Mouse (Mus musculus): ENCODE results near the gene Klhl32.
"Not testable (repeated sequence)": the region's sequence is repeated elsewhere in the genome, so short reads cannot be mapped to it uniquely, and the experiment has no call there.

Klhl32 gene

GRCm38 (mm10) chr4:24793726-24794345 is 57.1 kb downstream of the Klhl32 start:
- DNase-seq, result no peak

DNA sequence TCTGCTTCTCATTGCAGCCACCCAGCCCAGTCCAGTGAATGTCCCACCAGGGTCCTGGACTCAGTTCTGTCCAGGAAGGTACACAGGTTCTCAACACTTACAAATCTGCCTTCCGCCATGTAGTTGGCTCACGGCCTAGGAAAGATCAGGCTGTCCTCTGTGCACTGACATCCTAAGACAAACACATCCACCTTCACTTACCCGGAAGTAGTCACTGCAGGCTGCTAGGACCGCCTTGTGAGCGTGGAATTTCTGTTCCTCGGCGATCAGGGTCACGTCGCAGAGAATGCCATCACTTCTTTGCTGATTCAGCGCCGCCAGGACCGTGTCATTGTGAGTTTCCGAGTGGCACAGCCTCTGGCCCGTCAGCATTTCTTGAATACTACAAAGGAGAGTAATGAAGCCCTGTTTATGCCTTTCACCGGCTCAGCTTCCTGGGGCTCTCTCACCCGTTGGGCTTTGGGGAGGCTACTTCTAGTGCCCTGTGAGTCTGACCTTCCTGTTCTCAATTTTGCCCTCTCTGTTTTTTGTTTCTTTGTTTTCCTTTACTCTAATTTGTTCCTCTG is 58.4 kb downstream of the Klhl32 start:
- DNase-seq, result no peak

GRCm38 (mm10) chr4:24789331-24789730 is 61.6 kb downstream of the Klhl32 start:
- DNase-seq, result no peak

GRCm38 (mm10) chr4:24785757-24786532 is 65.0 kb downstream of the Klhl32 start:
- DNase-seq, result no peak

DNA sequence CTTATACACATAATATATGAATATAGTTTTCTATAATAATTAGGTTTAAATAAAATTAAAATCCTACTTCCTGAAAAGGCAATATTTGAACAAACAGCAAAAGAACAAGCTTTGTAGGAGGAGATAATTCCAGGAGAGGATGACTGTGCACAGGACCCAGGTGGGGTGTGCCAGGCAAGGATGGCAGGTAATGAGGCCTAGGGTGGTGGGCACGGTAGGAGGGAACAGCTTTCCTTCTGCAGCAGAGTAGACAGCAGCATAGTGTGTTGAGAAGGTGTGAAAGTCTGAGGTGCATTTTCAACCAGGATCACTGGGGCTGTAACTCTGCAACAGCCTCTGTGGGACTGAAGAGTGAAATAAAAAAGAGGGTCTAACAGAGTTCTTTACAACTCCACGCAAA is 85.0 kb downstream of the Klhl32 start:
- no peak for DNase-seq

DNA sequence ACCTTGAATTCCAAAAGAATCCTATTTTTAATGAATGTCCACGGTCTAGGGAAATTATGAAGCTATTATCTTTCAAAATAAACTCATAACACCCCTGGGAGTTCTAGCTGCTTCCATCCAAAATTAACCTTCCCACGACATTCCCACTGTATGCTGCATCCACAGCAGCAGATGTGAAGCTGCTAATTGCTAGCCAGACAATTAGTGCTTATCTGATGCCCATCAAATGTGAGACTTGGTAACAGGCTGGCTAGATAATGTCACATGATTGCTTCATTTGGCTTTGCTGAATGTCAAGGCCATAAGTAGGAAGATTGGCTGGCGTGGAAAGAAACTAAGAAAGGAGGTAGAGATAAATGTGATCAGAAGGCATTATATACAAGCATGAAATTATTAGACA is 85.5 kb downstream of the Klhl32 start:
- DNase-seq, result no peak

DNA sequence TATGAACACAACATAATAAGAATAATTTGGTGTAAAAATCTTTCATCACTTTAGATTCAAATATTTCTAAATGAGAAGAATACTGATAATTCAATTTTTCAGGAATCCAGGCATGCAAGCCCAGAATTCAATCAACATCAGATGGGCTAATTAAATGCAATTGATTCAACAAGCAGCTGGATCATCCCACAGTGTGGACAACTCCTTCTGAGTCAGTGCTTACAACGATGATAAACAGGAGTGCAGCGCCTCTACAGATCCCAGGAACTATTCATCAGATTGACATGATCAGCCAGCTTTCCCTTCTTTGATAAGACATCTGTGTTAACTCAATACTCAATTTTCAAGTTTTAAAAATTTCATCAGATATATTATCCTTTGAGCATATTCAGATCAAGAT is 86.4 kb downstream of the Klhl32 start:
- DNase-seq, result no peak

DNA sequence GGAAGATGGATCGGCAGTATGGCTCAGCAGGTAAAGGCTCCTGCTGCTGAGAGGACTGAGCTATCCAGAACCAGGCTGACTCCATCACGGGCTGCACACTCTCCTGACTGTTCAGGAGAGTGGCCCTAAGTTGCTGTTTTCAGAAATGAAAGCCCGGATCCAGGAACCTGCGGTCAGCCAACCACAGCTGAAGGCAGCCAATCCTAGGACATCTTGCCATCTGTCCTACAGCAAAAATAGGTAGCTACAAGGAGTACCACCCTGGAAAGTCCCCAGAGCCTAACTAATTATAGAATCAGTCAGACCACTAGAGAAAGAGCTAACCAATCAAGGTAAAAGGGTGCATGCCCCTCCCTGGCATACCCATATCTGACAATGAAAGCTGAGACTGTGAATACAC is 87.5 kb downstream of the Klhl32 start:
- no peak for DNase-seq

DNA sequence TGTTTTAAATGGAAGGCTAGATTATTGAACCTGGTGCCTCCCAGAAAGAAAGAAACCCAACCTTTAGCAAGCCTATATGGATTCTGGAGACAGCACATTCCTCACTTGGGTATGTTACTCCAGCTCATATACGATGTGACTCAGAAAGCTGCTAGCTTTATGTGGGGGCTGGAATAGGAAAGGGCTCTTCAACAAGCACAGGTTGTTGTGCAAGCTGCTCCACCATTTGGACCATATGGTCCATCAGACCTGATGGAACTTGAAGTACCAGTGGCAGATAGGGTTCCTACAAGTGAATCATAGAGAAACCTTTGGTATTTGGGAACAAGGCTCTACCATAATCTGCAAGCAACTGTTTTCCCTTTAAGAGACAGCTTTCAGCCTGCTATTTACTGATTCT is 92.0 kb downstream of the Klhl32 start:
- no peak for DNase-seq

GRCm38 (mm10) chr4:24752517-24753208 is 98.3 kb downstream of the Klhl32 start:
- DNase-seq, result no peak

GRCm38 (mm10) chr4:24737080-24737479 is 113.8 kb downstream of the Klhl32 start:
- no peak for DNase-seq

DNA sequence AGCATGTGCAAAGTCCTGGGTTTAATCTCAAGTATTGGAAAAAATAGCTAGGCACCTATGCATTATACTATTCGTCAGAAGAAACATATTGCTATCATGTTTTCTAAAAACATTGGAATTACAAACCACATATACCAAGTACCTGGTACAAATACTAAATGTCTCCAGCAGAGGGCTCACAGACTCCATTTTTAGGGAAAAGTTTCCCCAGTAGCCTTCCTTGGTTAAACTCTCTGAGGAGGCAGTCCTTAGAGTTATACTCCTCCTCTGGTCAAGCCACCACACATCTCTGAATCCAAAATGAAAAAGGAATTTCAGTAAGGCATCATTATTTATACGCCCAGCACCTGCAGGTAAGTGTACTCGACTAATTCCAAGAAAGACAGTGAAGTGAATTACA is 130.1 kb downstream of the Klhl32 start:
- peak; percentile 58 to 77 for DNase-seq

DNA sequence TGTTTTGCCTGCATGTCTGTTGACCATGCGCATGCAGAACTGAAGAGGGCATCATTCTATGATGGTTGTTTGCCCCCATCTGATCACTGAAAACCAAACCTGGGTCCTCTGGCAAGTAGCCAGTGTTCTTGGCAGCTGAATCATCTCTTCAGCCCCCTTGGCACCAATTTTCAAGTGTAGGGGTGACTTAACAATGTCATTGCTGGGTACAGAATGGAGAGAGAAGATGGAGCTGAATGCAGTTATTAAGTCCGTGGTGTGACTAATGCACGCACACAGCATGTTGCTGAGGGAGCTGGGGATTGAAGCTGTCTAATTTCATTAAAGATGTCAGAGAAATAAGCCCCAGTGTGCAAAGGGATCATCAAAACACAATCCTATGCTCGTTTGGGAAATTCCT is 135.4 kb downstream of the Klhl32 start:
- DNase-seq, result no peak

DNA sequence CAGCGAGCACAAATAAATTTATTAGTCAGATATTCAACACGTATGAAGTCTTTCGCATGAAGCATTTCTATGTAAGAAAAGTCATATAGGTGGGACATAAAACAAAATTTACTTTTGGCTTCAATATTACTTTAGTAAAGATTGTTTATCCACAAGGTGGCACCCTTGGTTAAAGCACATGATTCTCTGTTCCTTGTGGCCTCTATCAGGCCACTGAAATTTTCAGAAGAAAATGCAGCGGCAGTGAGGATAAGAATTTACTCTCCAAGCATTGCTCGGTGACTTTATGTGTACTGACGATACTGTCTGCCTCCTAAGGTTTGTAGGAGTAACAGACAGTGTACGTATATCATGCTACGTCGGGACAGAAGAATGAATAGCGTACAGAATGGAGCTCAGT is 136.6 kb downstream of the Klhl32 start:
- no peak for DNase-seq

DNA sequence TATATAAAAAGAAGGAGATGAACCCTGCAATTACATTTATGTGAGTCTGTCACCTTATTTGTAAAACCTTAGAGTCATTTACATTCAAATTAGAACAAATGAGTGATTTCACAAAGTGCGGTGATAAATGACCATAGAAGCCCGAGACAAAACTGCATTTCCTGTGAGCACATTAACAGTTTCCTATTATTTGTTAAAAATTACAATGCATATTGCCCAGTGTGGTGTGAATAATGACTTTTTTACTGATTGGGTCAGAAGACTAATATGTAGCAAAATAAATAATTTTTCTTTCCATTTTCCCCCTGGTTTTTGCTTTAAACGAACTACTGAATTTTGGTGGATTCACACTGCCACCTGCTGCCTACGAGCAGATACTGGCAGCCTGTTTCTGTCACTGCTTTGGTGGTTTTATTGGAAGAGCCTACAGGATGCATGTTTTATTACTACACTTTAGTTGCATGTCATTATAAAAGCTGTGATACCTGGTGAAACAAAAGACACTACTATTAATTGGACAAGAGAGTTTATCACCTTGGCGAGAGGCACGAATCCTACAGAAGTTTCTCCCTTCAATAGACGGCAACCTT is 152.3 kb downstream of the Klhl32 start:
- DNase-seq, result no peak

GRCm38 (mm10) chr4:24680080-24680479 is 170.8 kb downstream of the Klhl32 start:
- DNase-seq, result no peak

DNA sequence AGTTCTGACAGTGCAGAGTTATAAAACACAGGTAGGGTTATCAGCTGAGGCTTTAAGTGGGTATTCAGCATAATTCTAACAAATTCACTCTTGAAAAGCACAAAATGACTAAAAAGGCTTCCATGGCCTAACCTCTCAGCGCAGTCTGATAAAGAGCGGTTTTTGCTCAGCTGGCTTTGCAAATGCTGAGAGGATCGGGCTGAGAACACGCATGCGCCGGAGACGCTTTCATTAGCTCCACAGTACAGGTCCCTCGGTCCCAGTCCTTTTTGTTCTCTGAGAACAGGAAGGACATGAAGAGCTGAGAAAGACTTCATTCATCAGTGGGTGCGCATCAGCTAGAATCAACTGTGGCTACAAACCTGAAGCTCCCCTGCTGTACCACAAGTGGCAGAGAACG is 180.9 kb downstream of the Klhl32 start:
- no peak for DNase-seq

DNA sequence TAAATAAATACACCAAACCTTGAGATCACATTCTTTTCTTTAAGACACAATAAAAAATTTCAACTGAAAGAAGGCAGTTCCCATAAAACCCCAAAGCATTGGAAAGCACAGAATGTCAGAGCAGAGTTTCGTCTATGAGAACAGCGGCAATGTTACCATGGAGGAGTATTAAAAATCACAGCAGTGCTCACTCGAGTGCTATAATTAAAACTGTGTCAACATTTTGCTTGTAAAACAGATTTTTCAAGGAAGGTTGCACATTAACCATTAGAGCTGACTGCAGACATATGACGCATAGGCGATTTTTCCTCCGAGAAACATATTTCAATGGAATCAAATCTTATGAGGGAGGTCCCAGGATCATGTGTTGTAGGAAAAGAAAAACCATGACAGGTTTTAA is 191.7 kb downstream of the Klhl32 start:
- DNase-seq, result no peak

DNA sequence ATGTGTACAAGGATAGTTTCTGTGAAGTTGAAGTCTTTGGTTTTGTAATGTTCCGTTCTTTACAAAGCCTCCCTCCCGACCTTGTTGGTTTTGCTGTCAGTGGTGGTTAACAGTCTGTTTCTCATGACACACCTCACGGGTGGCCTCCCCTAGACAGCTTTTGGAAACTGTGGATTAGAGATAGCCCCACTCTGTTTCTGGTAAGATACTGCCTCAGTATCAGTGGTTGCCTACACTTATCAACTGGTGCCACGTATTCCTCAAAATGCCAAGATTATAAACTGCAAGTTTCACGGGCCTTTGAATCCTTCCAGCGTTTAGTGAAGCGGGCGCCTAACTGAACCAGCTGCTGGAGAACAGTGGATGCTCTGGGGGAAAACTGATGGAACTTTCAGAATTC is 206.2 kb downstream of the Klhl32 start:
- DNase-seq, result not testable (repeated sequence)

- DNase-seq, result no peak
Measured at GRCm38 (mm10) chr4:24642306-24642705, 208.6 kb downstream of the Klhl32 start.

DNA sequence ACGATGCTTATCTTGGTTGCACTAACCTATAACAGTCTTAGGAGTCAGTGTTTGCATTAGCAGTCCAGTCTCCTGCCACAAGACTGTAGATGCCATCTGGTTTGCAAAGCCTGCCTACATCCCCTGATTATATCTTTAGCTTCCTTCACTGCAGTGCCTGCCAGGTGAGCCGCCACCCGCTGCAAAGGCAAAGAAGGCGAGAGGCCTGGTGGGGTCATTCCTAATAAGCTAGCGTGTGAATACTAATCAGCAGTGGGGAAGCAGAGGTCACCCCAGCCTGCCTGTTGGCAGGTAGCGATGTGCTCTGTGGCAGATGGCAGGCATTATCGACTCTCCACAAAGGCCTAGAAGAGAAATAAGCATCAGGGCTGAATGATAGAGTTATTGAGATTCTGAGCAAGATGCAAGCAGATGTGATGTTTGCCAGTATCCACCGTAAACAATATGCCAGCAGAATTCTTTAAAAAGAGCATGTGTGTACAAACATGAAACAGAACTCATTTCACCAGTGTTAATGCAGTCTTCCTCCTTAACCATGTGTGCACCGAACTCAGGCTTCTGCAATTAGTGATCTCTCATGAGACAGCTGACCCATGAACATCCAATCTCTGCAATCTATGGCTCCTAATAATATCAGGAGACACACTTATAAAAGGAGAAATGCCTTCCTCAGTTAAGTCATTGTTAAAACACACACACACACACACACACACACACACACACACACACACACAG is 219.6 kb downstream of the Klhl32 start:
- DNase-seq, result no peak

- no peak for DNase-seq
Measured at GRCm38 (mm10) chr4:24630430-24630829, 220.5 kb downstream of the Klhl32 start.

DNA sequence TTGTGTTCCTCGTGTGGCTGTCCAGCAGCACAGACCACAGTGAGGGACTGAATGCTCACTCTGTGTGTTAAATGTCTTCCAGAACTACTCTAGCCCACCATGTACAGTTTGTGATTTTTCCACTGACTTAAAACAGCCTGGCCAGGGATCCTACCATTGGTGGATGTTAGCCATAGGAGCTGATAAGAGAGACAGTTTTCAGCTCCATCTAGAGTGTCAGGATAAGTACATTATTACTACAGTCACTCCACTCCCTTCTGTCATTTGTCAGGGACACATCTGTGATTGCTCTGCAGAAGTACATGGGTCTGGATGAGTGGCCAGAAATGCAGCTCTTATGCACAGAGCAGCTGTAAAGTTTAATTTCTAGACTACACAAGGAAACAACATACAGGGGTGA is 223.1 kb downstream of the Klhl32 start:
- DNase-seq, result no peak
